ENCODE assay signal across 17 mouse cellular contexts in the genomic region with DNA sequence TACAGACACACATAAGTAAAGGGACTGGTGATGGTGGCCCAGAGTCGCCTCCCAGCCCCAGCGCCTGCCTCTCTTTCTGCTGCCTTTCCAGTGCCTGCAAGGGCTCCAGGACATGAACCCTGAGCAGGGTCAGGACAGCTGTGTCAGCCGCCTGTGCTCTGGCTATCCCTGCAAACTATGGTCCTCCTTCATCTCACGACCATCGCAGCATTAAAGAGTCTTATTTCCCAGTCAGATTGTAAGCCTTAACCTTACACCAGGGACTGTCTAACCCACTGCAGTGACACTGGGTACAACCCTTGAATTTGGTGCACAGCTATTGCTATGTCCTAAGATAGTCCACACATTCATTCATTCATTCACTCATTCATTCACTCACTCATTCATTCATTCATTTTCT. TPM values are rescaled to one million over a fixed set of nuclear protein-coding genes. Genes with fewer than 3 reads are reported as not detected.
DNase-seq lines count a peak whose midpoint lies in the region; ATAC-seq and TF ChIP-seq lines count a peak whose summit lies in the region.
"Had no signal": no experiment of that assay in that cellular context is flagged by ENCODE, and none has a peak within 500 bp of the region (broad histone marks: within the 10 kb centered on the region; RNA-seq: fewer than 3 reads in every experiment).

No protein-coding gene starts in this region.

- WGBS in kidney, postnatal 0 days, result 57% methylated on average over 5 of the region's 5 CpGs
- 69% methylated on average over 5 of the region's 5 CpGs for WGBS in intestine, embryonic 14.5 days
- WGBS in small intestine, adult 2 months, result 74% methylated on average over 5 of the region's 5 CpGs

- no peak for ATAC-seq in kidney, postnatal 0 days (replicated peaks; ENCODE audit: low FRiP score, low read depth)
- no peak for ATAC-seq in intestine, embryonic 14.5 days (replicated peaks; ENCODE audit: low FRiP score, low TSS enrichment, low read depth)
- no peak for ATAC-seq in activated CD4-positive, CD25-positive, alpha-beta regulatory T cell, adult 4 months

- no peaks in the 10 kb centered on the region for H3K36me3 ChIP-seq in kidney, postnatal 0 days (ENCODE audit: insufficient read depth, low read length)
- H3K36me3 ChIP-seq in intestine, embryonic 14.5 days (ENCODE audit: control insufficient read depth, insufficient read depth, low read length), result peaks cover 12% of the 10 kb centered on the region; the same call in 1 of the 2 replicates
- no peaks in the 10 kb centered on the region; the same call in 1 of the 2 replicates for H3K36me3 ChIP-seq in small intestine, adult 2 months (ENCODE audit: control insufficient read depth, insufficient read depth, low read length)
- H3K36me3 ChIP-seq: hindbrain, embryonic 12.5 days had no signal

- peak overlapping the region; percentile 95; the same call in 1 of the 2 replicates for H3K4me3 ChIP-seq in gastrocnemius, adult 2 months
- H3K4me3 ChIP-seq in kidney, postnatal 0 days (replicated peaks; ENCODE audit: low read depth, low read length), result 0 out of 2 replicates have a peak overlapping the region, but pooled peaks have one; percentile 73
- H3K4me3 ChIP-seq in intestine, embryonic 14.5 days (ENCODE audit: low read depth, low read length), result peak overlapping the region; percentile 81
- peak overlapping the region; percentile 41 for H3K4me3 ChIP-seq in small intestine, adult 2 months (ENCODE audit: low read depth, low read length)
- H3K4me3 ChIP-seq: erythroblast, embryonic 14.5 days; hindbrain, embryonic 12.5 days; megakaryocyte, embryonic 14.5 days had no signal

- no peak for TF ChIP-seq POLR2A in small intestine, adult 2 months (IDR thresholded peaks at IDR 0.05; ENCODE audit: low read depth, low read length)

- no peaks in the 10 kb centered on the region for H3K9me3 ChIP-seq in kidney, postnatal 0 days (replicated peaks; ENCODE audit: low read length)
- no peaks in the 10 kb centered on the region for H3K9me3 ChIP-seq in intestine, embryonic 14.5 days (ENCODE audit: control insufficient read depth, low read length)
- H3K9me3 ChIP-seq: hindbrain, embryonic 12.5 days had no signal

- H3K27me3 ChIP-seq in kidney, postnatal 0 days (ENCODE audit: insufficient read depth, low read length), result no peaks in the 10 kb centered on the region
- no peaks in the 10 kb centered on the region for H3K27me3 ChIP-seq in intestine, embryonic 14.5 days (replicated peaks; ENCODE audit: control insufficient read depth, insufficient read depth, low read length)
- H3K27me3 ChIP-seq in small intestine, adult 2 months (ENCODE audit: control insufficient read depth, insufficient read depth, low read length), result no peaks in the 10 kb centered on the region

- peaks cover 28% of the 10 kb centered on the region for H3K4me1 ChIP-seq in kidney, postnatal 0 days (replicated peaks; ENCODE audit: insufficient read depth, low read length)
- H3K4me1 ChIP-seq in intestine, embryonic 14.5 days (replicated peaks; ENCODE audit: control insufficient read depth, insufficient read depth, low read length), result peaks cover 19% of the 10 kb centered on the region
- peaks cover 33% of the 10 kb centered on the region for H3K4me1 ChIP-seq in small intestine, adult 2 months (ENCODE audit: control insufficient read depth, insufficient read depth, insufficient read length, low read length)

- peak overlapping the region; percentile 92 for H3K4me2 ChIP-seq in kidney, postnatal 0 days (ENCODE audit: low read length)
- H3K4me2 ChIP-seq in intestine, embryonic 14.5 days (ENCODE audit: low read length), result peak overlapping the region; percentile 68
- H3K4me2 ChIP-seq: hindbrain, embryonic 12.5 days had no signal

- intact Hi-C loops in gastrocnemius, adult 2 months (cut with DNase I), result loop anchor here (10.0 kb wide), 1 partner anchor 212 kb away; no protein-coding TSS in a partner anchor

- peak overlapping the region; percentile 37; the same call in 1 of the 2 replicates for H3K9ac ChIP-seq in kidney, postnatal 0 days (ENCODE audit: low read depth, low read length)
- 0 out of 2 replicates have a peak overlapping the region, but pooled peaks have one; percentile 7 for H3K9ac ChIP-seq in intestine, embryonic 14.5 days (ENCODE audit: low read length)
- H3K9ac ChIP-seq: hindbrain, embryonic 12.5 days had no signal

- DNase-seq in gastrocnemius, adult 2 months, result no peak
- no peak for DNase-seq in gastrocnemius, adult 8-10 months (ENCODE audit: low spot score in 2 of 2)
- DNase-seq in kidney, postnatal 0 days (ENCODE audit: low spot score), result no peak
- no peak for DNase-seq in kidney, postnatal 36 days
- DNase-seq in intestine, embryonic 14.5 days (ENCODE audit: low spot score), result no peak
- DNase-seq in retina, postnatal 1 day, result no peak
- DNase-seq: adrenal gland, adult 2 months; cerebellum, adult 9-10 months; kidney, adult 8-10 months; layer of hippocampus, adult 9-11 months; right cerebral cortex, postnatal 14 days had no signal

- no peak for TF ChIP-seq CTCF in gastrocnemius, adult 2 months (IDR thresholded peaks at IDR 0.05)
- no peak for TF ChIP-seq CTCF in kidney, postnatal 0 days (IDR thresholded peaks at IDR 0.05; ENCODE audit: low read depth)
- no peak for TF ChIP-seq CTCF in small intestine, adult 2 months (IDR thresholded peaks at IDR 0.05; ENCODE audit: extremely low read depth, insufficient read length, insufficient replicate concordance, low read depth, low read length)

- H3K27ac ChIP-seq in gastrocnemius, adult 2 months, result no peak overlapping the region
- 0 out of 2 replicates have a peak overlapping the region, but pooled peaks have one; percentile 87 for H3K27ac ChIP-seq in kidney, postnatal 0 days
- H3K27ac ChIP-seq in intestine, embryonic 14.5 days (ENCODE audit: low read depth), result no peak overlapping the region; the same call in 1 of the 2 replicates
- no peak overlapping the region for H3K27ac ChIP-seq in small intestine, adult 2 months (ENCODE audit: insufficient read depth, low read depth, low read length)

RNA-seq across cellular contexts. Expression of gene Prr5, which starts 13.4 kb away (rescaled TPM):
- total RNA-seq in gastrocnemius, adult 2 months (2021), result 1 to 10 TPM; 3.0 to 4.3 TPM
- 1 to 10 TPM; 1.1 to 3.5 (median 2.3) TPM for total RNA-seq in gastrocnemius, adult 8-10 months (2022)
- 35.0 and 35.6 TPM in 2 replicates for polyA plus RNA-seq in kidney, postnatal 0 days (2015; fragmentation: Nextera tagmentation; extraction: Ambion mirVana)
- polyA plus RNA-seq in intestine, embryonic 14.5 days (2014; fragmentation: Nextera tagmentation; extraction: Ambion mirVana), result 40.8 and 43.7 TPM in 2 replicates
- 43.2 and 82.9 TPM in 2 replicates for polyA plus RNA-seq in small intestine, adult 2 months (2012; rRNA removed)
- not detected for polyA plus RNA-seq in activated CD4-positive, CD25-positive, alpha-beta regulatory T cell, adult 4 months (2017; shearing (Covaris generic))

RNA-seq across cellular contexts. Expression of gene Arhgap8, which starts 37.0 kb away (rescaled TPM):
- under 1 TPM in 1 of 2 experiments, not detected in 1; 0.25 TPM for total RNA-seq in gastrocnemius, adult 2 months (2021)
- total RNA-seq in gastrocnemius, adult 8-10 months (2022), result under 1 TPM in 2 of 4 experiments, not detected in 2; 0.31 to 0.32 TPM
- 13.9 and 14.7 TPM in 2 replicates for polyA plus RNA-seq in kidney, postnatal 0 days (2015; fragmentation: Nextera tagmentation; extraction: Ambion mirVana)
- 13.8 and 15.2 TPM in 2 replicates for polyA plus RNA-seq in intestine, embryonic 14.5 days (2014; fragmentation: Nextera tagmentation; extraction: Ambion mirVana)
- polyA plus RNA-seq in small intestine, adult 2 months (2012; rRNA removed), result 4.2 and 6.3 TPM in 2 replicates
- not detected for polyA plus RNA-seq in activated CD4-positive, CD25-positive, alpha-beta regulatory T cell, adult 4 months (2017; shearing (Covaris generic))
- total RNA-seq: granulocyte monocyte progenitor cell, adult 5-6 weeks had no signal
- polyA plus RNA-seq: erythroblast, embryonic 14.5 days had no signal

Comparison
In these comparisons a context has a peak if more than half of its experiments do, and no peak if none do; other contexts are left out.
1. H3K4me3 ChIP-seq: peak in every context shown above with its lines; median percentile 95 in gastrocnemius, adult 2 months; 81 in intestine, embryonic 14.5 days; 73 in kidney, postnatal 0 days; 41 in small intestine, adult 2 months.
2. RNA of gene Prr5, which starts 13.4 kb away (polyA plus RNA-seq): 43.2 to 82.9 TPM in small intestine, adult 2 months, 40.8 to 43.7 TPM in intestine, embryonic 14.5 days and 35.0 to 35.6 TPM in kidney, postnatal 0 days; not detected in activated CD4-positive, CD25-positive, alpha-beta regulatory T cell, adult 4 months; every median in the first group is over 10 times any median in the second.